Mouse (Mus musculus) lung, embryonic 14.5 days (tissue): ENCODE results near the gene Pigv. TPM values are rescaled to one million over a fixed set of nuclear protein-coding genes. Genes with fewer than 3 reads are reported as not detected.
A peak's percentile ranks its signal among the peaks of the same experiment; 100 is the strongest.

Experiments
- ATAC-seq: fragments of 200-750 bp; cut with Nextera tagmentation; 2 replicates; pipeline ENCODE4 v1.8.0; 2017; ENCODE audit warnings: mild to moderate bottlenecking, moderate TSS enrichment, moderate library complexity; ENCODE audit not compliant: insufficient read depth
- DNase-seq: peaks from one replicate; pipeline ENCODE4 v3.0.0-alpha.2; 2015
- H3K27ac ChIP-seq: fragments of 300-500 bp; sonication (generic); 2 replicates; pipeline ENCODE4 v1.5.1; 2014; ENCODE audit warnings: low read depth, mild to moderate bottlenecking, moderate library complexity
- H3K27me3 ChIP-seq: fragments of 300-500 bp; sonication (generic); 2 replicates; pipeline ENCODE4 v1.6.1; 2014; ENCODE audit warnings: low read length, control low read depth; ENCODE audit not compliant: insufficient read depth
- H3K36me3 ChIP-seq: fragments of 300-500 bp; sonication (generic); 2 replicates; pipeline ENCODE4 v1.6.1; 2014; ENCODE audit warnings: control low read depth; ENCODE audit not compliant: insufficient read depth
- H3K4me1 ChIP-seq: fragments of 300-500 bp; sonication (generic); 2 replicates; pipeline ENCODE4 v1.6.1; 2014; ENCODE audit warnings: antibody characterized with exemption, control low read depth; ENCODE audit not compliant: insufficient read depth
- H3K4me2 ChIP-seq: fragments of 300-500 bp; sonication (generic); 2 replicates; pipeline ENCODE4 v1.6.1; 2014; ENCODE audit warnings: mild to moderate bottlenecking
- H3K4me3 ChIP-seq: fragments of 300-500 bp; sonication (generic); 2 replicates; pipeline ENCODE4 v1.5.1; 2014; ENCODE audit warnings: low read depth, low read length
- H3K9ac ChIP-seq: fragments of 300-500 bp; sonication (generic); 2 replicates; pipeline ENCODE4 v1.6.1; 2014
- H3K9me3 ChIP-seq: fragments of 300-500 bp; sonication (generic); 2 replicates; pipeline ENCODE4 v1.6.1; 2016; ENCODE audit warnings: low read depth, low read length, control low read depth
- CTCF ChIP-seq: IDR thresholded peaks from 2 replicates; pipeline ENCODE4 v1.5.1; 2016; ENCODE audit warnings: antibody characterized with exemption, low read depth
- WGBS: fragments of 180-500 bp; shearing (Covaris S2); extraction: QIAGEN DNeasy Blood & Tissue Kit; methylation state at CpG from one replicate; pipeline ENCODE4 v1.1.7; 2014; 5-methylcytosine and 5-hydroxymethylcytosine counted together
- microRNA-seq: library from miRNA; unstranded; fragments of <30 nt; microRNA quantifications from one replicate; pipeline ENCODE4, GENCODE M21; 2016; ENCODE audit warnings: borderline number of aligned reads
- polyA plus RNA-seq: library from polyadenylated mRNA; unstranded; fragments of >200 nt; fragmentation: Nextera tagmentation; extraction: Ambion mirVana; gene quantifications from 2 replicates; pipeline ENCODE4 v1.2.1, GENCODE M21; 2014

Gene Pigv
- polyA plus RNA-seq, 1 experiment from 2014 or later, result 14.5 TPM

DNA sequence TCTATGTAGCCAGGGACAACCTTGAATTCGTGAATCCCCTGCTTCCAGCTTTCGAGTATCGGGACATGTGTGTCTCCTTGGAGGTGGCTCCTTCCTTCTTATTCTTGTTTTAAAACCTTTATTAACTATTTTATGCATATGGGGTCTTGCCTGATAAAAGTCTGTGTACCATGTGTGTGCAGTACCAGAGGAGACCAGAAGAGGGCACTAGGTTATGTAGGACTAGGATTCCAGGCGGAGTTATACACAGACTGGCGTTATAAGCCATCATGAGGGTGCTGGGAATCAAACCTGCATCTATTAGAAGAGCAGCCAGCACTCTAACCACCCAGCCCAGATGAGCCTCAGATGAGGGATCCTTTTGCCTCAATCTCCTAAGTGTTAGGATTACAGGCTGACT, 60.6 kb downstream of the Pigv start:
- no peak for DNase-seq
- H3K4me3 ChIP-seq, result no peak overlapping the region
- no peak overlapping the region for H3K27ac ChIP-seq
- no peaks in the 10 kb centered on the region for H3K27me3 ChIP-seq
- no peaks in the 10 kb centered on the region for H3K4me1 ChIP-seq
- no peak overlapping the region for H3K4me2 ChIP-seq
- 98% methylated on average over 5 of the region's 5 CpGs for whole genome bisulfite sequencing
- no peak overlapping the region for H3K9ac ChIP-seq
- no peak for ATAC-seq
- TF ChIP-seq CTCF, result peak; percentile 50
- H3K36me3 ChIP-seq, result peaks cover 53% of the 10 kb centered on the region
- peaks cover 6% of the 10 kb centered on the region; the same call in 1 of the 2 replicates for H3K9me3 ChIP-seq

Small RNA genes within 50 kb of the gene (microRNA-seq; reads per million reads assigned to microRNA genes)
- gene Mir7227, result not detected

Other genes with a start within 250 kb of the Pigv start
- gene Tent5b, start 192.5 kb downstream of the Pigv start, polyA plus RNA-seq, result 0.41 and 0.42 TPM in 2 replicates
- gene Trnp1, start 174.1 kb downstream of the Pigv start, polyA plus RNA-seq, result 1.1 and 1.3 TPM in 2 replicates
- 28.0 and 31.5 TPM in 2 replicates for gene Kdf1, start 153.7 kb downstream of the Pigv start, polyA plus RNA-seq
- 248 and 258 TPM in 2 replicates for gene Nudc, start 126.7 kb downstream of the Pigv start, polyA plus RNA-seq
- 0.39 TPM in 1 of 2 replicates, not detected in the other for gene Nr0b2, start 119.3 kb downstream of the Pigv start, polyA plus RNA-seq
- gene Gpatch3, start 97.9 kb downstream of the Pigv start, polyA plus RNA-seq, result 8.0 and 8.7 TPM in 2 replicates
- 21.1 and 23.7 TPM in 2 replicates for gene Gpn2, start 88.3 kb downstream of the Pigv start, polyA plus RNA-seq
- gene Sfn, start 70.5 kb downstream of the Pigv start, polyA plus RNA-seq, result 10.4 and 10.6 TPM in 2 replicates
- 5.5 and 9.9 TPM in 2 replicates for gene Zdhhc18, start 22.5 kb downstream of the Pigv start, polyA plus RNA-seq
- gene Arid1a, start 84.1 kb upstream of the Pigv start, polyA plus RNA-seq, result 40.1 and 44.7 TPM in 2 replicates
- gene Rps6ka1, start 215.2 kb upstream of the Pigv start, polyA plus RNA-seq, result 46.2 and 49.5 TPM in 2 replicates